Mouse (Mus musculus) embryo, embryonic 9.5 days (tissue): ENCODE measurements around the gene Irf2.

Experiments
- DNase-seq: peaks from one replicate; pipeline ENCODE4 v3.0.0-alpha.2; 2017; ENCODE audit errors: extremely low spot score

Gene Irf2

GRCm38 (mm10) chr8:46799706-46800105, 60.2 kb downstream of the Irf2 start:
- no peak for DNase-seq

- no peak for DNase-seq
Measured at GRCm38 (mm10) chr8:46801153-46801684, 61.7 kb downstream of the Irf2 start.

- no peak for DNase-seq
Measured at GRCm38 (mm10) chr8:46802009-46802408, 62.5 kb downstream of the Irf2 start.

DNA sequence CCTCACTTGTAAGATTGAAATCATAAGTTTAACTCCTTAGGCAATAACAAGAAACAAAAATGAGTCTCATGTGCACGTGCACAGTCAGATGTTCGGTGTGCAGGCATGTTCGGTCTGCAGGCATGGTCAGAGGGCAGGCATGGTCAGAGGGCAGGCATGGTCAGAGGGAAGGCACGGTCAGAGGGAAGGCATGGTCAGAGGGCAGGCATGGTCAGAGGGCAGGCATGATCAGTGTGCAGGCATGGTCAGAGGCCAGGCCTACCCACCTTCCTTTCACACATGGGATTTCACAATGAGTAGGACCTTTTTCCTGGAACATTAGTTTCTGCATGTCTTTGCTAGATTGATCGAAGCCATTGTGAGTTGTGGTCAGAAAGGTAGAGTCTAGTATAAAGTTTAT, 65.2 kb downstream of the Irf2 start:
- no peak for DNase-seq

GRCm38 (mm10) chr8:46811021-46811622, 71.6 kb downstream of the Irf2 start:
- no peak for DNase-seq

DNA sequence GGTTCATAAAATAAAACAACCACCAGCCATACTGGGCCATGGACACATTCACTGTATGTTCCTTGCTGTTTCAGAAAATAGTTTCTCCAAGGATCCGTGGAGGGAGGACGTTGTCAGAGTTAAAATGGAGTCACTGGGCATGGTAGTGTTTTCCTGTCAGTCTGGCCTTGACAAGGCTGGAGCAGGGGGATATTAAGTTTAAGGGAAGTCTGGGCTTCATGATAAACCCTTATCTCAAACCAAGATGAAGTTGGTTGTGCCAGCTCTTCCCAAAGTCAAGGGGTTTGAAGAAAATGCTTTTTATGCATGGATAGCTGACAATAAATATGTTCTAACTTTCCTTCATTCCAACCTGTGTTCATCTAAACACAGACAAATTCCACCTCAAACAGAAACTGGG, 72.4 kb downstream of the Irf2 start:
- no peak for DNase-seq

DNA sequence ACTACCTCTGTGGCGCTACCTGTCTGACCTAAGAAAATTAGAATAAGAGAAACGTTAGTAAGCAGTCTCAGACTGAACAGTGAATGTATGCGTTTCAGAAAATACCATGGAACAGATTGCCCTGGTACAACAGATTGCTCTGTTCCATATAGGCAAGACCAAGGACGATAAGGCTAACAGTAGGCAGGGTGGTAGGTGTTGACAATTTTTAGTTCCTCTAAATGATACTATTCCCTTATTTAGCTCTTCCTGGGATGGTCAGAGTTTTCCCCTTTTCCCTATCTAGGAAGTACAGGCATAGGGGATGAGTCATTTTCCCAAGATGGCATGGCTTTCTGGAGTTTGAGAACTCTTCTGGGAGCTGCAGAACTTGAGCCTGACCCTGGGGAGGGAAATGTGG, 73.4 kb downstream of the Irf2 start:
- DNase-seq = no peak

DNA sequence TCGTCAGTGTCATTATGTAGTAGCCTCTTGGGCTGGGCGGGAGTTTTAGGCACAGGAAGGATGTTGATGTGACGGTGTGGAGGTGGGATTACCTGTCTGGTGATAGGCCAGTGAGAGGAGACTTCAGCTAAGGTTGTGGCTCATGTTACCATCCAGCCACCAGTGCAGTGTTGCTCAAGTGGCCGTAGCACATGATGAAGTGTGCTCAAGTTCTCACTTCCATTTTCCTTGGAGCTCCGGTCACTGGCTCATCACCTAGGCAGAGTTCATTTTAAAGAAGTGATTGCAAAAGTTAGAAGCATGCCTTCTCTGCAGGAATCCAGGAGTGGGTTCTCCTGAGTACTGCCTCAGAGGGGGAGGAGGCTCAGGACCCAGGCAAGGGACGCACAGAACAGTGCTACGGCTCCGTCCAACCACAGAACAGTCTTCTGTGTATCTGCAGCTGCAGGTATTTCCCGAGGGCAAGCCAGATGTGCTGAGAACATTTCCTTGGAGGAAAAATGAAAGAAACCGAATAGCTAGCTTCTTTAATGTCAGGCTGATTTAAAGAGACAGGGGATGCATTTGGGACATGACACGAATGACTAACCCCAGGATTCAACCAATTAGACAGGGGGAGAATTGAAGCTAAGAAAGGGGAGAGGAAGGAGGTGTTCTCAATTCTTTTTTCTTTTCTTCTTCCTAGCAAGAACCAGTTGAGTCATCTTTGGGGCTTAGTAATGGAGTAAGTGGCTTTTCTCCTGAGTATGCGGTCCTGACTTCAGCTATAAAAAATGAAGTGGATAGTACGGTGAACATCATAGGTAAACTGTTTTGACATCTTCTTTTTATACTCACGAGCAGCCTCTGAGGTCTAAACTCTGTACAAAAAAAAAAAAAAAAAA, 78.8 kb downstream of the Irf2 start:
- DNase-seq = no peak

DNA sequence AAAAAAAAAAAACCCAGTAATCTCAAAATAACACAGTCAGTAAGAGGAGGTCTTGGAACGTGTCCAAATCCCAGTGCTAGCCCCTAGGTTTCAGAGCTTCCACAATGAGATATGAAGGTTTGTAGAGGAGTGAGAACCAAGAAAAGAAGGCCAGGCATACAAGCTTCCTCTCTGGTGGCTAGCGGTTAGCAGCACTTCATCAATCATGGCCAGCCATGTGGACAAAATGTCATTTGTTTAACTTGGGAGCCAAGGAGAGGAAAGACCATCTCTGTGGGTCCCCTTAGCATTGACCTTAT, 79.4 kb downstream of the Irf2 start:
- DNase-seq = no peak

GRCm38 (mm10) chr8:46828734-46829413, 89.3 kb downstream of the Irf2 start:
- no peak for DNase-seq

DNA sequence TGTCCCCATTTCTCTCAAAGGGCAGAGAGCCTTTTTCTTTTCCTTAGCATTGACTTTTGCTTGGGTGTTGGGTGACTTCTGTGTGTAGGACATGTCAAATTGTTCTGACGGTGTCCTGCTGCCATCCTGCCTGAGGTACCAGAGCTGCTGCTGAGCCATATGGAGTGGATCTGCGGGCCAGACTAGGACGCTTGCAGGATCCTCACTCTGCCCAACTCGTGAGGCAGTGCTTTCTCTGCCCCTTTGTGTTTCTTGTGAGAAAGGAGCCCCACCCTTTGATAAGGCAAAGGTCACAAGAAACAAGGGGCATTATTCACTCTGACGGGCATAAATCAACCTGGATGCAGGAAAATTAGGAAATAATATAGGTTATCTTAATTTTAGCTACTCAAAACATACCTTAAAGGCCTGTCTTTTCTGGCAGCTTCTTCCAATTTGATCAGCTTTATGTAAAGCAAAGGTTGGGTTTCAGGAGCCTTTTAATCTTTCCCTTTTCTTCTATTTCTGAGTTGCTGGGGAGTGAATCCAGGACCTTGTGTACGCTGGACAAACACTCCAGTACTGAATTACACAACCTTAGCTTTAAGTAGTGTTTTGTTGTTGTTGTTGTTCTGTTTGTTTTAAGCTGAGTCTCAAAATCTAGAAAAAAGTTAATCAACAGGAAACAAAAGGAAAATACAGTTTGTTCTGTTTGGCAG, 90.0 kb downstream of the Irf2 start:
- DNase-seq = no peak

- DNase-seq = no peak
Measured at GRCm38 (mm10) chr8:46830112-46830855, 90.8 kb downstream of the Irf2 start.

- no peak for DNase-seq
Measured at GRCm38 (mm10) chr8:46831916-46832315, 92.4 kb downstream of the Irf2 start.

DNA sequence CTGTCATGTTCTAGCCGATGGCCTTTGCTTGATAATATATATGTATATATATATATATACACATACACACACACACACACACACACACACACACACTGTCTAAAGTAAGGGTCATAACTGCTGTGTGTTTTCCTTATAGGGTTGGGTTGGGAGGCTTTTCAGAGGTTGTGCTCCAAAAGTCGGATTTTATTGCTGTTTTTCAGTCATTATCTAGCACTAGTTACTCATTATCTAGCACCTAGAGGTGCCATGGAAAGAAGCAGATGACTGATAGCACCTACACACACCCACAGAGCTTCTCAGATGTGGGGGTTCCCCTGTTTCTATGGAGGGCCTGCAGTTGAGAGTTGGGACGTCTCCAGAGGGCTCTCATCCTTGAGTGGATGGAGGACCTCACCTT, 92.9 kb downstream of the Irf2 start:
- no peak for DNase-seq

GRCm38 (mm10) chr8:46833763-46834162, 94.2 kb downstream of the Irf2 start:
- DNase-seq = no peak

DNA sequence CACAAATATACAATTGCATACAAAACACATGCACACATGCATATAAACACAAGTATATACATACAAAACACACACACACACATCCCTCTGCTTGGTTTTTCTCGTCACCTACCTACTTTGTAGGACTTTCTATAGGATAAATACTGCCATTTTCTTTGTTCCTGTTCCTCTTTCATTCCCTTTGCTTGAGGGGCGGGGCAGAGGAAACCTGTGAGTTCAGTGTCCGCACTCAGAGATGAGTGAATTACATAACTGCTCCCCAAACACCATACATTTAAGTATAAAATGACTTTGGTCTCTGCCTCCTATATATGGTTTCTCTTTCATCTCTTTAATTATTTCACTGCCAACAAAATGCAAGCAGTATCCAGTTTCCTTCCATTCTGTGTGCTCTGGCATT, 94.9 kb downstream of the Irf2 start:
- DNase-seq = no peak

DNA sequence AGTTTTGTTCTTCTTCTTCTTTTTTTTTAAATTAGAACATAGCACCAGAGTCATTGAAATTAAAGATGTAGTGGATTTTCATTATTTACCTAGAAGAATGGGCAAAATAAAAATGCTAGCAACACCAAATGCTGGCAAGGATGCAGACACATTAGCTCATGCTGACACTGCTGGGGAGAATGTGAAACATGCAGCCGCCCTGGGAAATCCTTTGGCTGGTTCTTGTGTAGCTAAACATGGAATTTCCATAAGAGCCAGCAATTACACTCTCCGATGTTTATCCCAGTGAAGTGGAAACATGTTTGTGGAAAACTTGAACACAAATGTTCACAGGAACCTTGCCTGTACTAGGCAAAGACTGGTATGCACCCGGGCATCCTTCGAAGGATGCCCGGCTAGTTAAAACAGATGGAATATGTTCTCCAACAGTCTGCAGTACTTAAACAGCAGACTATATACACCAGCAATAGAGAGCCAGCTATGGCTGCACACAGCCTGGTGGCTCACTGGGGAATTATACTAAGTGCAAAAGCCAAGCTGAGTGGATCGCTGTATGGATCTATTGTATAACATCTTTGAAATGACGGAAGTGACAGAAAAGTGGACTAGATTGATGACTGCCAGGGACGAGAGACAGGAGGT, 96.6 kb downstream of the Irf2 start:
- no peak for DNase-seq

DNA sequence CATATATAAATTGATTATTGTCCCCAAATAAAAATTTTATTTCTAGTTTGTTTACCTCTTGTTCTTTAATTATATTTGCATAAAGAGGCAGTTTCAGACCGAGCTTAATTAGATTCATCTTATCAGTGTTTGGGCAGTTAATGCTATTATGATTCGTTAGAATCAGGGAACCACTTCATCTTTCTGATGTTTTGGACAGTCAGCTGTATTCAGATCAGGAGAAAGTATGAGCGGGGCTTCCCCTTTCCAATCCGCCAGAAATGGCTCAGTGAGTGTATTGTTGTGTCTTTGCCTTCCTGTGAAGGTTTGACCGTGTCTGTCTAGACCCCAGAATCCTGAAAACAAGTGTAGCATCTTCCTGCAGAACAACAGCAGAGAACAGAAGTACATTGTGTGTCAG, 97.4 kb downstream of the Irf2 start:
- DNase-seq = no peak

GRCm38 (mm10) chr8:46838052-46838451, 98.5 kb downstream of the Irf2 start:
- no peak for DNase-seq

DNA sequence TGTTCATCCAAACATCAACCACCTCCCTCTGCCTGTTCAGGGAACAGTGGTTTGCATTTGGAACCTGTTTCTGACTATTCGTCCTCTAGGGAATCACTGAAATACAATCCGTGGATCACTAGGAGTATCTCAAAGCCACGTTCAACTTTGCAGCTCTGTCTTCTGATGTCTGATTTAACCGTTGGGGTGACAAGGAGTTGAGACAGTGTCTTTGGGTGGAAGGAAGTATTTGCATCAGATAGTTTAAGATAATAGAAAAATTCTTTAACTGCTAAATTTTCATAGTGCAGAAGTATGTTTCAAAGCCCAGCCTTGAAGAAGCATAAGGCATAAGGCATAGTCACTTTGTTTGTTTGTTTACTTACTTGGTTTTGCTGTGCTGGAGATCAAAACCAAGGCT, 100.9 kb downstream of the Irf2 start:
- no peak for DNase-seq

GRCm38 (mm10) chr8:46840791-46841190, 101.3 kb downstream of the Irf2 start:
- DNase-seq = no peak
